ENCODE assay signal across 17 mouse cellular contexts in genomic region chr5:115971236-115971635, GRCm38 (mm10). TPM values are rescaled to one million over a fixed set of nuclear protein-coding genes. Genes with fewer than 3 reads are reported as not detected.
A peak's percentile ranks its signal among the peaks of the same experiment; 100 is the strongest.
DNase-seq lines count a peak whose midpoint lies in the region; ATAC-seq and TF ChIP-seq lines count a peak whose summit lies in the region.
"Had no signal": no experiment of that assay in that cellular context is flagged by ENCODE, and none has a peak within 500 bp of the region (broad histone marks: within the 10 kb centered on the region; RNA-seq: fewer than 3 reads in every experiment).

No protein-coding gene starts in this region.

- peak; percentile 9 for DNase-seq in kidney, adult 18-20 months
- DNase-seq in kidney, adult 8-10 months, result no peak
- peak; percentile 14 for DNase-seq in fat pad, adult 2 months (ENCODE audit: extremely low read depth, low read depth, low spot score)
- DNase-seq in lung, embryonic 14.5 days, result peak; percentile 27
- peak; percentile 84 for DNase-seq in stomach, postnatal 0 days (ENCODE audit: low spot score)
- no peak for DNase-seq in heart, postnatal 4 days
- DNase-seq in cerebellum, adult 9-11 months, result no peak
- no peak for DNase-seq in embryo, embryonic 10.5 days (ENCODE audit: low spot score)
- DNase-seq: gastrocnemius, postnatal 14 days; heart, postnatal 14 days; right cerebral cortex, postnatal 4 days had no signal

- no peak overlapping the region for H3K9ac ChIP-seq in lung, embryonic 14.5 days
- H3K9ac ChIP-seq in stomach, postnatal 0 days (ENCODE audit: low read length), result peak overlapping the region; percentile 31; the same call in 1 of the 2 replicates
- H3K9ac ChIP-seq: neural tube, embryonic 12.5 days had no signal

- H3K27ac ChIP-seq in lung, embryonic 14.5 days (ENCODE audit: low read depth), result no peak overlapping the region
- H3K27ac ChIP-seq in stomach, postnatal 0 days (replicated peaks), result peak overlapping the region; percentile 90
- H3K27ac ChIP-seq: kidney, postnatal 0 days; left cerebral cortex, adult 2 months; midbrain, embryonic 10.5 days; neural tube, embryonic 12.5 days had no signal

- no peak for TF ChIP-seq EP300 in stomach, postnatal 0 days (optimal IDR thresholded peaks at IDR 0.05)

- H3K4me2 ChIP-seq in lung, embryonic 14.5 days, result no peak overlapping the region
- no peak overlapping the region for H3K4me2 ChIP-seq in stomach, postnatal 0 days (replicated peaks; ENCODE audit: low read depth)
- H3K4me2 ChIP-seq: liver, embryonic 11.5 days; neural tube, embryonic 12.5 days had no signal

- 72% methylated on average over 15 of the region's 15 CpGs for WGBS in lung, embryonic 14.5 days
- 40% methylated on average over 15 of the region's 15 CpGs for WGBS in stomach, postnatal 0 days

- H3K27me3 ChIP-seq in lung, embryonic 14.5 days (ENCODE audit: insufficient read depth, low read length), result no peaks in the 10 kb centered on the region
- H3K27me3 ChIP-seq in stomach, postnatal 0 days (ENCODE audit: control insufficient read depth, insufficient read depth, low read length), result no peaks in the 10 kb centered on the region
- H3K27me3 ChIP-seq: CH12.LX; neural tube, embryonic 12.5 days had no signal

- TF ChIP-seq CTCF in lung, embryonic 14.5 days (IDR thresholded peaks at IDR 0.05; ENCODE audit: low read depth), result no peak
- no peak for TF ChIP-seq CTCF in stomach, postnatal 0 days (IDR thresholded peaks at IDR 0.05; ENCODE audit: low read depth)

- ATAC-seq in lung, embryonic 14.5 days (ENCODE audit: insufficient read depth), result no peak
- ATAC-seq in stomach, postnatal 0 days (ENCODE audit: low FRiP score, low TSS enrichment), result peak; percentile 96

- H3K4me1 ChIP-seq in lung, embryonic 14.5 days (ENCODE audit: insufficient read depth), result no peaks in the 10 kb centered on the region
- no peaks in the 10 kb centered on the region; the same call in none of the 2 replicates for H3K4me1 ChIP-seq in stomach, postnatal 0 days (replicated peaks; ENCODE audit: control insufficient read depth, insufficient read depth)
- H3K4me1 ChIP-seq: midbrain, embryonic 10.5 days; neural tube, embryonic 12.5 days had no signal

- no peak overlapping the region for H3K4me3 ChIP-seq in lung, embryonic 14.5 days (ENCODE audit: low read depth, low read length)
- H3K4me3 ChIP-seq in stomach, postnatal 0 days (ENCODE audit: low read depth, low read length), result no peak overlapping the region
- H3K4me3 ChIP-seq: left cerebral cortex, adult 2 months; midbrain, embryonic 10.5 days; neural tube, embryonic 12.5 days had no signal

- peaks cover 49% of the 10 kb centered on the region for H3K36me3 ChIP-seq in lung, embryonic 14.5 days (ENCODE audit: insufficient read depth)
- no peaks in the 10 kb centered on the region for H3K36me3 ChIP-seq in stomach, postnatal 0 days (ENCODE audit: control insufficient read depth, insufficient read depth, low read length)

- H3K9me3 ChIP-seq in lung, embryonic 14.5 days (ENCODE audit: low read depth, low read length), result no peaks in the 10 kb centered on the region
- H3K9me3 ChIP-seq in stomach, postnatal 0 days (ENCODE audit: control insufficient read depth, low read length), result no peaks in the 10 kb centered on the region
- H3K9me3 ChIP-seq: midbrain, embryonic 10.5 days; neural tube, embryonic 12.5 days had no signal

RNA-seq across cellular contexts. Expression of gene Prkab1, which starts 53.1 kb away (rescaled TPM):
- 68.9 and 71.6 TPM in 2 replicates for polyA plus RNA-seq in lung, embryonic 14.5 days (2014; fragmentation: Nextera tagmentation; extraction: Ambion mirVana)
- 56.6 and 65.0 TPM in 2 replicates for polyA plus RNA-seq in stomach, postnatal 0 days (2015; fragmentation: Nextera tagmentation; extraction: Ambion mirVana)
- 10 to 100 TPM; 67.9 to 72.7 TPM for total RNA-seq in heart, postnatal 4 days (2021)

Comparison
In these comparisons a context has a peak if more than half of its experiments do, and no peak if none do; other contexts are left out.
1. DNase-seq: peak in kidney, adult 18-20 months (single experiment), fat pad, adult 2 months (single experiment), lung, embryonic 14.5 days (single experiment) and stomach, postnatal 0 days (single experiment); none in kidney, adult 8-10 months (0 of 2), heart, postnatal 4 days (single experiment), cerebellum, adult 9-11 months (single experiment) and embryo, embryonic 10.5 days (single experiment).